16 mouse cellular contexts compared by ENCODE assay signal in genomic region chr2:119320571-119320970, GRCm38 (mm10). TPM values are rescaled to one million over a fixed set of nuclear protein-coding genes. Genes with fewer than 3 reads are reported as not detected.
DNase-seq lines count a peak whose midpoint lies in the region; ATAC-seq and TF ChIP-seq lines count a peak whose summit lies in the region.
"Had no signal": no experiment of that assay in that cellular context is flagged by ENCODE, and none has a peak within 500 bp of the region (broad histone marks: within the 10 kb centered on the region; RNA-seq: fewer than 3 reads in every experiment).

No protein-coding gene starts in this region.

- no peaks in the 10 kb centered on the region for H3K36me3 ChIP-seq in liver, embryonic 14.5 days (replicated peaks; ENCODE audit: control insufficient read depth, insufficient read depth, low read depth)
- H3K36me3 ChIP-seq: forebrain, embryonic 12.5 days; hindbrain, embryonic 12.5 days; limb, embryonic 10.5 days had no signal

- H3K9me3 ChIP-seq in liver, embryonic 14.5 days (ENCODE audit: control insufficient read depth, low read length) = no peaks in the 10 kb centered on the region
- H3K9me3 ChIP-seq: forebrain, embryonic 12.5 days; limb, embryonic 10.5 days had no signal

- H3K27ac ChIP-seq in liver, embryonic 14.5 days = no peak overlapping the region
- H3K27ac ChIP-seq: forebrain, embryonic 12.5 days; hindbrain, embryonic 12.5 days; limb, embryonic 10.5 days had no signal

- TF ChIP-seq EP300 in liver, embryonic 14.5 days (IDR thresholded peaks at IDR 0.05; ENCODE audit: low read depth) = peak; percentile 36; the same call in 1 of the 2 replicates

- peak overlapping the region; percentile 32; the same call in 1 of the 2 replicates for H3K9ac ChIP-seq in liver, embryonic 14.5 days (replicated peaks)
- H3K9ac ChIP-seq: forebrain, embryonic 12.5 days; hindbrain, embryonic 12.5 days had no signal

- WGBS in liver, embryonic 14.5 days (ENCODE audit: insufficient replicate concordance) = 22% methylated on average over 8 of the region's 8 CpGs

- H3K27me3 ChIP-seq in liver, embryonic 14.5 days (ENCODE audit: control insufficient read depth, insufficient read depth, low read length) = peaks cover 44% of the 10 kb centered on the region

- no peak for TF ChIP-seq CTCF in liver, embryonic 14.5 days (IDR thresholded peaks at IDR 0.05; ENCODE audit: low read depth)

- ATAC-seq in liver, embryonic 14.5 days (ENCODE audit: insufficient read depth) = peak; percentile 67
- no peak for ATAC-seq in monocyte, adult 5-6 weeks (replicated peaks; ENCODE audit: insufficient number of reproducible peaks, low FRiP score, low TSS enrichment, poor library complexity, severe bottlenecking)
- ATAC-seq: intestine, embryonic 16.5 days had no signal

- peaks cover 21 to 24% of the 10 kb centered on the region in 2 experiments for H3K4me1 ChIP-seq in liver, embryonic 14.5 days (replicated peaks; ENCODE audit: control insufficient read depth in 2 of 2, insufficient read depth in 2 of 2, low read length in 1 of 2)

- H3K4me3 ChIP-seq in liver, embryonic 14.5 days (ENCODE audit: insufficient read depth in 1 of 2, low read depth in 2 of 2, low read length in 2 of 2) = no peak overlapping the region
- H3K4me3 ChIP-seq: forebrain, embryonic 12.5 days; hindbrain, embryonic 12.5 days; limb, embryonic 10.5 days had no signal

- DNase-seq in adrenal gland, postnatal 14 days = peak; percentile 56
- no peak for DNase-seq in adrenal gland, adult 2 months
- peak; percentile 71 for DNase-seq in kidney, postnatal 10 days
- DNase-seq in kidney, adult 8-10 months = no peak
- peak; percentile 38 for DNase-seq in MEL-GATA-1-ER (ENCODE audit: extremely low read depth, low read depth)
- no peak for DNase-seq in liver, embryonic 14.5 days (ENCODE audit: low read depth in 3 of 3, low spot score in 3 of 3)
- DNase-seq in thymus, postnatal 0 days (ENCODE audit: low spot score) = no peak
- DNase-seq: cerebellum, adult 2 months; embryo, embryonic 11 days; midbrain, embryonic 14.5 days; thymus, postnatal 4 days had no signal

- H3K4me2 ChIP-seq in liver, embryonic 14.5 days (ENCODE audit: low read depth) = no peak overlapping the region; the same call in 1 of the 2 replicates
- H3K4me2 ChIP-seq: forebrain, embryonic 12.5 days; hindbrain, embryonic 12.5 days had no signal

RNA-seq across cellular contexts. Expression of gene Dll4, which starts 5.0 kb away (rescaled TPM):
- 13.7 and 14.4 TPM in 2 replicates for total RNA-seq in adrenal gland, postnatal 14 days (2021)
- 1 to 10 TPM; 5.8 to 9.8 TPM for total RNA-seq in adrenal gland, adult 2 months (2021)
- 14.9 and 16.0 TPM in 2 replicates for polyA plus RNA-seq in adrenal gland, adult 2 months (2012; rRNA removed)
- polyA plus RNA-seq in liver, embryonic 14.5 days (2012; rRNA removed) = 1.3 and 1.4 TPM in 2 replicates
- 0.83 and 0.86 TPM in 2 replicates for polyA plus RNA-seq in liver, embryonic 14.5 days (2014; fragmentation: Nextera tagmentation; extraction: Ambion mirVana)
- 15.1 and 15.9 TPM in 2 replicates for polyA plus RNA-seq in thymus, postnatal 0 days (2015; fragmentation: Nextera tagmentation; extraction: Ambion mirVana)
- 0.19 to 0.85 TPM in 2 of 3 replicates, not detected in the other for total RNA-seq in monocyte, adult 5-6 weeks (2017)

RNA-seq across cellular contexts. Expression of gene Chac1, which starts 30.5 kb away (rescaled TPM):
- 3.7 and 6.2 TPM in 2 replicates for total RNA-seq in adrenal gland, postnatal 14 days (2021)
- 10 to 100 TPM in 1 of 2 experiments, 1 to 10 TPM in 1; 3.1 to 28.4 TPM for total RNA-seq in adrenal gland, adult 2 months (2021)
- 12.8 and 21.4 TPM in 2 replicates for polyA plus RNA-seq in adrenal gland, adult 2 months (2012; rRNA removed)
- 0.56 and 1.2 TPM in 2 replicates for polyA plus RNA-seq in liver, embryonic 14.5 days (2012; rRNA removed)
- polyA plus RNA-seq in liver, embryonic 14.5 days (2014; fragmentation: Nextera tagmentation; extraction: Ambion mirVana) = 0.29 and 1.7 TPM in 2 replicates
- polyA plus RNA-seq in thymus, postnatal 0 days (2015; fragmentation: Nextera tagmentation; extraction: Ambion mirVana) = 0.13 and 0.30 TPM in 2 replicates
- total RNA-seq in monocyte, adult 5-6 weeks (2017) = 0.49 TPM in 1 of 3 replicates, not detected in the others

RNA-seq across cellular contexts. Expression of gene Vps18, which starts 32.0 kb away (rescaled TPM):
- total RNA-seq in adrenal gland, postnatal 14 days (2021) = 18.1 and 18.6 TPM in 2 replicates
- total RNA-seq in adrenal gland, adult 2 months (2021) = 10 to 100 TPM; 21.2 to 22.0 TPM
- 27.6 and 30.1 TPM in 2 replicates for polyA plus RNA-seq in adrenal gland, adult 2 months (2012; rRNA removed)
- 3.2 and 3.4 TPM in 2 replicates for polyA plus RNA-seq in liver, embryonic 14.5 days (2012; rRNA removed)
- polyA plus RNA-seq in liver, embryonic 14.5 days (2014; fragmentation: Nextera tagmentation; extraction: Ambion mirVana) = 3.2 and 3.5 TPM in 2 replicates
- polyA plus RNA-seq in thymus, postnatal 0 days (2015; fragmentation: Nextera tagmentation; extraction: Ambion mirVana) = 12.3 and 12.4 TPM in 2 replicates
- 20.7 to 33.0 TPM (median 21.1 TPM) in 3 replicates for total RNA-seq in monocyte, adult 5-6 weeks (2017)

RNA-seq across cellular contexts. Expression of gene Rhov, which starts 49.5 kb away (rescaled TPM):
- total RNA-seq in adrenal gland, postnatal 14 days (2021) = 0.41 TPM in 1 of 2 replicates, not detected in the other
- total RNA-seq in adrenal gland, adult 2 months (2021) = 1 to 10 TPM in 1 of 2 experiments, under 1 TPM in 1; 0.23 to 2.2 TPM
- 0.34 and 0.91 TPM in 2 replicates for polyA plus RNA-seq in adrenal gland, adult 2 months (2012; rRNA removed)
- polyA plus RNA-seq in liver, embryonic 14.5 days (2012; rRNA removed) = 0.02 TPM in 1 of 2 replicates, not detected in the other
- polyA plus RNA-seq in liver, embryonic 14.5 days (2014; fragmentation: Nextera tagmentation; extraction: Ambion mirVana) = not detected in 2 replicates
- 3.9 and 4.2 TPM in 2 replicates for polyA plus RNA-seq in thymus, postnatal 0 days (2015; fragmentation: Nextera tagmentation; extraction: Ambion mirVana)
- 0.48 TPM in 1 of 3 replicates, not detected in the others for total RNA-seq in monocyte, adult 5-6 weeks (2017)

Comparison
In these comparisons a context has a peak if more than half of its experiments do, and no peak if none do; other contexts are left out.
1. DNase-seq: peak in adrenal gland, postnatal 14 days (single experiment), kidney, postnatal 10 days (single experiment) and MEL-GATA-1-ER (single experiment); none in adrenal gland, adult 2 months (single experiment), kidney, adult 8-10 months (0 of 2), liver, embryonic 14.5 days (0 of 3) and thymus, postnatal 0 days (single experiment).